Mouse (Mus musculus) bone marrow, adult 2 months (tissue): Measurements from ENCODE around the gene Letmd1.

Source experiments
- CTCF ChIP-seq: fragments of 200-500 bp; IDR thresholded peaks from 2 replicates; pipeline ENCODE4 v1.5.1; 2011; ENCODE audit warnings: low read length, control low read depth; ENCODE audit not compliant: control insufficient read depth, insufficient read depth
- POLR2A ChIP-seq: fragments of 200-500 bp; IDR thresholded peaks from 2 replicates; pipeline ENCODE4 v1.6.1; 2011; ENCODE audit warnings: low read depth, mild to moderate bottlenecking, control low read depth, low read length, borderline replicate concordance; ENCODE audit not compliant: control insufficient read depth

DNA sequence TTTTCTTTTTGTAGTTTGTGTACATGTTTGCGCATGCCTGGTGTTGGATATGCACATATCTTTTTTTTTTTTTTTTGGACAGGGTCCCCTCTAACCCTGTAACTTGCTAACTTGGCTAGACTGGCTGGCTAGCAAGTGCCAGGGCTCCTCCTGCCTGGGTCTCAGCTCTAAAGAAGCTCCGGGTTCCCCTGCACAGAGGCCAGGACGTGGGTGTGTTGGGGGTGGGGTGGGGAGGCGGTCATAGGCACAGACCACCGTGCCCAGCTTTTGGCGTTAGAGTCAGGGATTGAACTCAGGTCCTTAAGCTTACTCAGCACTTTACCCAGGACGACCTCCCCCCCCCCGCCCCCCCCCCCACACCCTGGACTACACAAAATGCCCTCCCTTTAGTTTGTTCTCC is 1.1 kb upstream of the Letmd1 start:
- TF ChIP-seq CTCF, result no peak
- TF ChIP-seq POLR2A, result no peak
